Mouse (Mus musculus): ENCODE results near the gene Ror1. TPM values are rescaled to one million over a fixed set of nuclear protein-coding genes. Genes with fewer than 3 reads are reported as not detected.

The Ror1 gene
- polyA plus RNA-seq, 1 experiment from 2014 or later, result 5.6 TPM

GRCm38 (mm10) chr4:100171483-100171898 is 75.9 kb downstream of the Ror1 start:
- Histone ChIP-seq H3K27me3 (replicated peaks) (no peaks in the 10 kb centered on the region), H3K9ac (0 out of 2 replicates have a peak overlapping the region, but pooled peaks have one; percentile 13), H3K4me1 (peaks cover 31% of the 10 kb centered on the region), H3K4me3 (no peak overlapping the region), H3K27ac (peak overlapping the region; percentile 26; the same call in 1 of the 2 replicates), H3K4me2 (replicated peaks) (peak overlapping the region; percentile 32), H3K36me3 (no peaks in the 10 kb centered on the region), H3K9me3 (no peaks in the 10 kb centered on the region)
- ATAC-seq (ENCODE audit: low FRiP score, low read depth), result peak; percentile 68
- 11% methylated on average over 5 of the region's 5 CpGs for WGBS

GRCm38 (mm10) chr4:100175594-100175993 is 80.0 kb downstream of the Ror1 start:
- no peak overlapping the region for H3K4me3 ChIP-seq
- no peak overlapping the region for H3K9ac ChIP-seq
- no peak overlapping the region for H3K4me2 ChIP-seq (replicated peaks)
- peaks cover 15% of the 10 kb centered on the region for H3K4me1 ChIP-seq
- no peak for ATAC-seq (ENCODE audit: low FRiP score, low read depth)
- 94% methylated on average over 7 of the region's 7 CpGs for WGBS
- no peaks in the 10 kb centered on the region for H3K36me3 ChIP-seq
- H3K27ac ChIP-seq, result no peak overlapping the region
- H3K27me3 ChIP-seq (replicated peaks), result no peaks in the 10 kb centered on the region
- no peaks in the 10 kb centered on the region for H3K9me3 ChIP-seq

- 93% methylated on average over 3 of the region's 3 CpGs for WGBS
- no peak for ATAC-seq (ENCODE audit: low FRiP score, low read depth)
- Histone ChIP-seq H3K27me3 (replicated peaks) (no peaks in the 10 kb centered on the region), H3K27ac (no peak overlapping the region), H3K9ac (no peak overlapping the region), H3K9me3 (no peaks in the 10 kb centered on the region), H3K4me2 (replicated peaks) (no peak overlapping the region), H3K4me3 (no peak overlapping the region), H3K4me1 (no peaks in the 10 kb centered on the region), H3K36me3 (no peaks in the 10 kb centered on the region)
Observed at GRCm38 (mm10) chr4:100178316-100178715, 82.7 kb downstream of the Ror1 start.

- Histone ChIP-seq H3K9me3 (no peaks in the 10 kb centered on the region), H3K36me3 (no peaks in the 10 kb centered on the region), H3K4me3 (no peak overlapping the region), H3K27ac (no peak overlapping the region), H3K4me2 (replicated peaks) (no peak overlapping the region), H3K27me3 (replicated peaks) (no peaks in the 10 kb centered on the region), H3K4me1 (no peaks in the 10 kb centered on the region), H3K9ac (no peak overlapping the region)
- WGBS, result 89% methylated on average over 5 of the region's 5 CpGs
- no peak for ATAC-seq (ENCODE audit: low FRiP score, low read depth)
Observed at GRCm38 (mm10) chr4:100181676-100182075, 86.1 kb downstream of the Ror1 start.

GRCm38 (mm10) chr4:100186781-100187180 is 91.2 kb downstream of the Ror1 start:
- Histone ChIP-seq H3K4me3 (no peak overlapping the region), H3K4me2 (replicated peaks) (no peak overlapping the region), H3K4me1 (no peaks in the 10 kb centered on the region; the same call in 1 of the 2 replicates), H3K9ac (no peak overlapping the region), H3K36me3 (no peaks in the 10 kb centered on the region), H3K9me3 (no peaks in the 10 kb centered on the region), H3K27ac (no peak overlapping the region), H3K27me3 (replicated peaks) (no peaks in the 10 kb centered on the region)
- 89% methylated on average over 8 of the region's 8 CpGs for WGBS
- ATAC-seq (ENCODE audit: low FRiP score, low read depth), result no peak

GRCm38 (mm10) chr4:100187563-100188200 is 92.1 kb downstream of the Ror1 start:
- H3K27me3 ChIP-seq (replicated peaks), result no peaks in the 10 kb centered on the region
- 56% methylated on average over 6 of the region's 6 CpGs for whole genome bisulfite sequencing
- H3K27ac ChIP-seq, result no peak overlapping the region
- ATAC-seq (ENCODE audit: low FRiP score, low read depth), result no peak
- no peaks in the 10 kb centered on the region for H3K9me3 ChIP-seq
- H3K4me3 ChIP-seq, result no peak overlapping the region
- H3K9ac ChIP-seq, result no peak overlapping the region
- H3K4me1 ChIP-seq, result no peaks in the 10 kb centered on the region; the same call in 1 of the 2 replicates
- H3K4me2 ChIP-seq (replicated peaks), result no peak overlapping the region
- H3K36me3 ChIP-seq, result no peaks in the 10 kb centered on the region

GRCm38 (mm10) chr4:100188201-100188699 is 92.7 kb downstream of the Ror1 start:
- ATAC-seq (ENCODE audit: low FRiP score, low read depth), result no peak
- Histone ChIP-seq H3K4me3 (no peak overlapping the region), H3K27me3 (replicated peaks) (no peaks in the 10 kb centered on the region), H3K27ac (no peak overlapping the region), H3K9me3 (no peaks in the 10 kb centered on the region), H3K4me2 (replicated peaks) (no peak overlapping the region), H3K4me1 (no peaks in the 10 kb centered on the region; the same call in 1 of the 2 replicates), H3K9ac (no peak overlapping the region), H3K36me3 (no peaks in the 10 kb centered on the region)
- WGBS, result 59% methylated on average over 4 of the region's 4 CpGs

GRCm38 (mm10) chr4:100191483-100191882 is 95.9 kb downstream of the Ror1 start:
- 83% methylated on average over 6 of the region's 6 CpGs for WGBS
- H3K27ac ChIP-seq, result no peak overlapping the region
- H3K36me3 ChIP-seq, result no peaks in the 10 kb centered on the region
- no peak overlapping the region for H3K4me3 ChIP-seq
- no peak overlapping the region for H3K4me2 ChIP-seq (replicated peaks)
- ATAC-seq (ENCODE audit: low FRiP score, low read depth), result no peak
- H3K4me1 ChIP-seq, result no peaks in the 10 kb centered on the region; the same call in 1 of the 2 replicates
- no peaks in the 10 kb centered on the region for H3K9me3 ChIP-seq
- no peaks in the 10 kb centered on the region for H3K27me3 ChIP-seq (replicated peaks)
- H3K9ac ChIP-seq, result no peak overlapping the region

- Histone ChIP-seq H3K9me3 (no peaks in the 10 kb centered on the region), H3K4me2 (replicated peaks) (no peak overlapping the region), H3K27ac (no peak overlapping the region), H3K27me3 (replicated peaks) (no peaks in the 10 kb centered on the region), H3K36me3 (no peaks in the 10 kb centered on the region), H3K4me1 (no peaks in the 10 kb centered on the region), H3K4me3 (no peak overlapping the region), H3K9ac (no peak overlapping the region)
- no peak for ATAC-seq (ENCODE audit: low FRiP score, low read depth)
- WGBS, result 71% methylated on average over 3 of the region's 3 CpGs
Observed at GRCm38 (mm10) chr4:100194136-100194535, 98.5 kb downstream of the Ror1 start.

- no peaks in the 10 kb centered on the region for H3K36me3 ChIP-seq
- no peak overlapping the region for H3K27ac ChIP-seq
- no peaks in the 10 kb centered on the region for H3K27me3 ChIP-seq (replicated peaks)
- no peak overlapping the region for H3K9ac ChIP-seq
- 74% methylated on average over 5 of the region's 5 CpGs for WGBS
- no peak for ATAC-seq (ENCODE audit: low FRiP score, low read depth)
- H3K9me3 ChIP-seq, result no peaks in the 10 kb centered on the region
- no peak overlapping the region for H3K4me2 ChIP-seq (replicated peaks)
- H3K4me3 ChIP-seq, result no peak overlapping the region
- no peaks in the 10 kb centered on the region for H3K4me1 ChIP-seq
Observed at GRCm38 (mm10) chr4:100196255-100196793, 100.7 kb downstream of the Ror1 start.

GRCm38 (mm10) chr4:100198275-100198674 is 102.7 kb downstream of the Ror1 start:
- WGBS, result 89% methylated on average over 2 of the region's 2 CpGs
- Histone ChIP-seq H3K9me3 (no peaks in the 10 kb centered on the region), H3K9ac (no peak overlapping the region), H3K4me1 (no peaks in the 10 kb centered on the region), H3K27me3 (replicated peaks) (no peaks in the 10 kb centered on the region), H3K4me3 (no peak overlapping the region), H3K27ac (no peak overlapping the region), H3K4me2 (replicated peaks) (no peak overlapping the region), H3K36me3 (no peaks in the 10 kb centered on the region)
- no peak for ATAC-seq (ENCODE audit: low FRiP score, low read depth)

GRCm38 (mm10) chr4:100201322-100201721 is 105.7 kb downstream of the Ror1 start:
- ATAC-seq (ENCODE audit: low FRiP score, low read depth), result no peak
- H3K36me3 ChIP-seq, result no peaks in the 10 kb centered on the region

GRCm38 (mm10) chr4:100203066-100203465 is 107.5 kb downstream of the Ror1 start:
- no peak overlapping the region for H3K4me3 ChIP-seq
- no peaks in the 10 kb centered on the region for H3K27me3 ChIP-seq (replicated peaks)
- no peak overlapping the region for H3K9ac ChIP-seq
- no peaks in the 10 kb centered on the region for H3K4me1 ChIP-seq
- no peaks in the 10 kb centered on the region for H3K9me3 ChIP-seq
- no peak for ATAC-seq (ENCODE audit: low FRiP score, low read depth)
- H3K4me2 ChIP-seq (replicated peaks), result no peak overlapping the region
- 79% methylated on average over 5 of the region's 5 CpGs for WGBS
- no peaks in the 10 kb centered on the region for H3K36me3 ChIP-seq
- H3K27ac ChIP-seq, result no peak overlapping the region

More at GRCm38 (mm10) chr4:100201322-100201721, 105.7 kb downstream of the Ror1 start:
- no peaks in the 10 kb centered on the region for H3K4me1 ChIP-seq
- no peaks in the 10 kb centered on the region for H3K27me3 ChIP-seq (replicated peaks)
- no peak overlapping the region for H3K27ac ChIP-seq
- 36% methylated on average over 2 of the region's 2 CpGs for WGBS
- H3K4me3 ChIP-seq, result no peak overlapping the region
- H3K9ac ChIP-seq, result no peak overlapping the region
- no peaks in the 10 kb centered on the region for H3K9me3 ChIP-seq
- no peak overlapping the region for H3K4me2 ChIP-seq (replicated peaks)
